Mouse (Mus musculus): ENCODE measurements around the gene Slc39a2.

Gene Slc39a2

GRCm38 (mm10) chr14:51940944-51941560 is 48.4 kb downstream of the Slc39a2 start:
- no peak for DNase-seq

GRCm38 (mm10) chr14:51941577-51941976 is 48.9 kb downstream of the Slc39a2 start:
- DNase-seq: no peak

- no peak for DNase-seq
Observed at GRCm38 (mm10) chr14:51942236-51942635, 49.5 kb downstream of the Slc39a2 start.

GRCm38 (mm10) chr14:51943336-51943735 is 50.6 kb downstream of the Slc39a2 start:
- DNase-seq: no peak
